Mouse (Mus musculus): ENCODE data around the gene Naa50.

DNA sequence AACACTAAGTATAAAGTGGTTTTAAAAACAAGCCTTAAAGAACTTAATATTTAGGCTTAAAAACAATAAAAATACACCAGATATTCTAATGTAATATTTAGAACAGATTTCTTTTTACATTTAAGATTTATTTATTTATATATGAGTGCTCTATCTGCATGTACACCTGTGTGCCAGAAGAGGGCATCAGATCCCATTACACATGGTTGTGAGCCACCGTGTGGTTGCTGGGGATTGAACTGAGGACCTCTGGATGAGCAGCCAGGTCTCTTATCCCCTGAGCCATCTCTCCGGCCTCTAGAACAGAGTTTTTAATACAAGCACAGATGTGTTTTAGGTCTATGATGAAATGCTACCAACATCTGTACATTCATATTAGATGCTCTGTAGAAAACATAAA, 36.7 kb upstream of the Naa50 start:
- TF ChIP-seq CTCF (IDR thresholded peaks at IDR 0.05; ENCODE audit: control insufficient read depth, insufficient read depth, low read length) = no peak
- no peak for TF ChIP-seq POLR2A (IDR thresholded peaks at IDR 0.05; ENCODE audit: borderline replicate concordance, control insufficient read depth, low read depth, low read length)

Measured in bone marrow, adult 2 months (tissue).